Mouse (Mus musculus) cerebellum, adult 18-20 months (tissue): ENCODE results near the gene Ltbp1.

Source experiments
- DNase-seq, 2 experiments: peaks; one replicate each; pipeline ENCODE4 v3.0.0; 2021

The Ltbp1 gene

DNA sequence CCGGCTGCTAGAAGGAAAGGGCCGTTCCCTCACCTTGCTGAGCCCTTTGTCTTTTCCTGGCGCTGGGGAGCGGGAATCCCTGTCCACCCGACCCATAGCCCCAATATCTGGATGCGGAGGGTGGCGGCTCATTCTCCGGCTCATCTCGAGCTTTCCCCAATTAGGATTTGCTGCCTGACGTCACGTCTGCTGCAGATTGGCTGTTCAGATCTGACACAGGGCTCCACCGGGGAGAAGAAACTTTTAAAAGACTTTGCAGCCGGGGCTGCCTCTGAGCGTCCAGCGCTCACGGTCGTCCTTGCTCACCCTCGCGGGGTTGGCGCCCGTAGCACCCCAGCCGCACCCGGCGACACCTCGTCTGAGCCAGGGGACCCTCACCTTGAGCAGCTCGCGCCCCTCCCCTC lies at the start of gene Ltbp1:
TSS of gene Ltbp1 (plus strand) at position 288 of the 404 bp plus-strand sequence.
- peak in 1 of 2 experiments; percentile 5 for DNase-seq

DNA sequence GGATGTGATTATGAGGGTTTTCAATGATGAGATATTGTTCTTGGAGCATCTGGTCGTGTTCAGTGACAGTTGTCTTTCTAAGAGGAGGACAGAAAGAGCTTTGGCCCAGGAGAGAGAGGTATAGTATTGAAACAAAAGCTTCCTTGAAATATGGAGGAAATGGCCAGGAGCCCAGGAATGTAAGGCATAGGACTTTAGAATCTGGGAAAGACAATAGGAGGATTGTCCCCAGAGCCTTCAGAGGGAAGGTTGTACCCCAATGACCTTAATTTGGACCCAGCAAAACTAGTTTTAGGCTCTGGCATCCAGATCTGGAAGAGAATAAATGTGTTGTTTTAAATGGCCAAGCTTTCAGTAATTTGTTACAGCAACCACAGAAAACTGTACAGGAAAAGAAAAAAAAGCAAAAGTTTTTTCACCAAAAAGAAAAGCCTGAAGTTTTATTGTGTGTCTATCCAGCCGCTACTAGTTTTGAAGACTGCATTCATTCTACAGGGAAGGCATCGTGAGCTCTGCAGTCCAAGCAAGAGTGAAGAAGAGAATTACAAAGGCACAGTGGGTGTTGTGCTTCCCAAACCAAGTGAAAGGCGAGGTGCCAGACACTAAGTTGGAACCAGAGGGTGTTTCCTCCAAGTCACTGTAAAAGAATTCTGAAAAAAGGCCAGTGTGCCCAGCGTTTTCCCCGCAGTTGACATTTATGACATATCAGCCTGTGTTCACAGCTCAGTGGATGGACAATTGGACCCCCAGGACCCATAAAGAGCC lies 45.7 kb upstream of the Ltbp1 start:
- no peak for DNase-seq

- DNase-seq, result no peak
These were observed 42.1 kb upstream of the Ltbp1 start for GRCm38 (mm10) chr17:74963222-74963621.

DNA sequence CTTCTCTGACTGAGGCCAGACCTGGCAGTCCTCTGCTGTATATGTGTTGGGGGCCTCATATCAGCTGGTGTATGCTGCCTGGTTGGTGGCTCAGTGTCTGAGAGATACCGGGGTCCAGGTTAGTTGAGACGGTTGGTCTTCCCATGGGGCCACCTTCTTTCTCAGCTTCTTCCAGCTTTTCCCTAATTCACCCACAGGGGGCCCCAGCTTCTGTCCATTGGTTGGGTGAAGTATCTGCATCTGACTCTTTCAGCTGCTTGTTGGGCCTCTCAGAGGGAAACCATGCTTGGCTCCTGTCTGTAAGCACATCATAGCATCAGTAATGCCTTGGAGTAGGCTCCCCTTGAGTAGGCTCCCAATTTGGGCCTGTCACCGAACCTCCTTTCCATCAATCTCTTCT lies 41.5 kb upstream of the Ltbp1 start:
- no peak for DNase-seq

- DNase-seq, result no peak
These were observed 38.0 kb upstream of the Ltbp1 start for GRCm38 (mm10) chr17:74967298-74967848.

DNA sequence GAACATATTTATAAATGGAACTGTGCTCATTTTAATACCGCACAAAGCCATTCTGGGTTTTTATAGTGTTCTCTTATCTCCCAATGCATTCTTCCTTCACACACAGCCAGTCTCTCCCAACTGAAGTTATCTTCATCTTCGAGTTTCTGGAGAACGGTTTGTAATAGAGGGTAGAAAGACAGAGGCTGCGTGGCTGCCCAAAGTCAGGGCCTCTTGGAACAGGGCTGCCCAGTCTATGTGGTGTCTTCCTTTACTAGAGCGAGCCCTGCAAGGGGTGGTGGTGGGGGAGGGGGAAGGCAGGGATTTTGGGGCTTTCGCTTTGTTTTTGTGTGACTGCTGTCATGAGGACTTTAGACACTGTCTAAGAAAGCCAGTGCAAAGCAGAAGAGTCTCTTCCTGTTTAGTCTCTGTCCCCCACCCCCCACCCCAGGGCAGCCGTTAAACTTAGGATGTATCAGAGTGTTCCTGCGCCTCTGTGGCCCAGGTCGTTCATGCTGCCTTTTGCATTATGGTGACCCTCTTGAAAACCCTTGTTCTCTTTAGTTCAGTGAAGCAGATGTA lies 37.1 kb upstream of the Ltbp1 start:
- no peak for DNase-seq

DNA sequence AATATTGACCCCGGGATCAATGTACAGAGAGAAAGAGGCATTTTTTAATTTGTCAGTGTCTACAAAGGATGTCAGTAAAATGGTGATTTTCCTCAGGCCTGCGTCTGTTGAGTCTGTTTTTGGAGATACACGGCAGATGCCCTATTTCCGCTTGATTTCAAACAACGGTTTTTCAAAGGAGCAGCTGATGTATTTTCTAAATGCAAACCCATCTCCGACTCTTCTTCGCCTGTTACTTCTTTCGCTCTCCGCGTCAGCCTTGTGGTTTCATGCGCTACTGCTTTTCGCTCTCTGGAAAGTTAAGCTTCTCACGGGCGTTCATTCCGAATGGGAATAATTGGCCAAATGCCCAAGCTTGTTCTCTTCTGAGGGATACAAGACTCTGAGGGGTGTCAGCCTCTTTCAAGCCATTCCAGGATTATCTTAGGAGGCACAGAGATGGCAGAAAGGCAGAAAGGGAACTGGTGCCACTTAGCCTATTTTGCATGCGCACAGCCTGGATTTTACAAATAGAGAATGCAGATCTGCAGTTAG lies 36.6 kb upstream of the Ltbp1 start:
- DNase-seq, result no peak

DNA sequence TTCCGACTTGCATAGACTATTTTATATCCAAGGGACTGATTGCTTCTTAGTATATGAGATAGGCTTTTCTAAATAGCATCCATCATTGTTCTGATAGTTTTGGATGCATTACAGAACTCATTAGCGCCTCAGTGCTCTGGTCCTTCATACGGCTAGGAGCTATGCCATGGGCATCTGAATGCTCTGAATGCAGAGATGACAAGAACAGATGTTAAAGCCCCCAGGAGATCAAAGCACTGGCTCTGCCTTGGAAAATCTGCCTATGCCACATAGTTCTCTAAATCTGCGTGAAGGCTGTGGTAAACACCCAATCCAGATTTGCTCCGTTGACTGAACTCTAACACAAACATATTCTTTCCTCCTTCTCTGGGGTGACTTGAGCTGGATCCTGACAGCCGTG lies 30.2 kb upstream of the Ltbp1 start:
- no peak for DNase-seq

- no peak for DNase-seq
These were observed 29.0 kb upstream of the Ltbp1 start for GRCm38 (mm10) chr17:74976167-74976985.

DNA sequence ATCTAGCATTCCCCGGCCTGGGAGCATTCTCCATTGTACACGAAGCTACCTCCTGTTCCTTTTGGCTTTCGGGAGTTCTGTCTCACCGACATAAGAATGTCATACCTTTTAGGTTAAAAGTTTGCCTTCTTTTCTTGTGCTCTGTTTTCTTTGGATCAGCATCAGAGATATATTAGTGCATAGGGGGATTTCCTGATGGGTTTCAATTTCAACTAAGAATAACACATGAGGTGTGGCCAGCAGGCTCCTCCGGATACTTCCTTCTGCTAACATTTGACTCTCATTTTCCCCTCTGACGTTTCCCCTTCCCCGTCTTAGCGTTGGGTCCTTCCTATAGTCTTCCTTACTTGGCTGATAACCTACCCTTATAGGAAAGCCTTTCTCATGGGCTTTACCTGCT lies 25.6 kb upstream of the Ltbp1 start:
- no peak for DNase-seq

DNA sequence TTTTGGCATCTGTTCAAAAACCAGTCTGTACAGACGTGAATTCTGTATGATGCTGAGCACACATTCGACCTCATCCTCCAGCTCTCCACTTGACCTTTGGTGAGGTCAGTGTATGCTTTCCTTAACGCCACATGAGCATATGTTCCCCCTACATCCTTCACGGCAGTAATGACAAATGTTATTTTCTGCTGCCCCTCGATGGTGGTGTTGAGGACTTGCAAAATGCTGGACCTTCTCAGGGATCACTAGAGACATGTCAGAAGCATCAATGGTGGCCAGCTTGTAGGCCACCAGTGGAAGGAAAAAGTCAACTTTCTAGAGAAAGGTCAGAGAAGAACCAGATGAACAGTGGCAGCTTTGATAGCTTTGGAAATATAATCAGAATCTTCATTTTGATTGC lies 23.7 kb upstream of the Ltbp1 start:
- no peak for DNase-seq

GRCm38 (mm10) chr17:74982880-74983279 lies 22.5 kb upstream of the Ltbp1 start:
- DNase-seq, result no peak

DNA sequence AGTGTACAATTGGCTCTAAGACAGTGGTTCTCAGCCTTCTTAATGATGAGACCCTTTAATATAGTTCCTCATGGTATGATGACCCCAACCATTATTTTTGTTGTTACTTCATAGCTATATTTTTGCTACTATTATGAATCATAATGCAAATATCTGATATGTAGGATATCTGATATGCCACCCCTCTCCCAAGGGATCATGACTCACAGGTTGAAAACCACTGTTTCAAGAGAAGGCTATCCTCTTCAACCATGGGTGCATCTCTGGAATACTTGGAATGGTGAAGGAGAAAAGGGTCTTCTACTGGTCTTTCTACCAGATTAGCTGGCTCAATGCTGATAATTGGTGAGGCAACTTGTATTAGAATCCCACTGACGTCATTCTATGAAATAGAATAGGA lies 21.3 kb upstream of the Ltbp1 start:
- DNase-seq, result no peak

DNA sequence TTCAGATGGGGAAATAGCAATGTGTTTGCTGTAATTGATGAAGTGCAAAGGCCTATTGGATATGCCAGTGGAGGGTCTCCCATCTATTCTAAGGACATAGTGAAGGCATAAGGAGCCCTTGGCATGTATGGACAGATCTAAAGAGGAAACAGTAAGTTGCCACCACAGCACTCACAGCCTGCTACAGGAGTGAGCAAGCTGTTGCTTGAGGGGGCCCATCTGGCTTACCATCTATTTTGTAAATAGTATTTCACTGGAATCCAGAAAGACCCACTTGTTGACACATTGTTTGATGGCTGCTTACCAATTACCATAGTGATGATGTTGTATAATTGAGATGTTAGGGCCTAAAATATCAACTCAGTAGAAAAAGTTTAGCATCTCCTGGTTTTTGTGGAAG lies 20.7 kb upstream of the Ltbp1 start:
- no peak for DNase-seq

DNA sequence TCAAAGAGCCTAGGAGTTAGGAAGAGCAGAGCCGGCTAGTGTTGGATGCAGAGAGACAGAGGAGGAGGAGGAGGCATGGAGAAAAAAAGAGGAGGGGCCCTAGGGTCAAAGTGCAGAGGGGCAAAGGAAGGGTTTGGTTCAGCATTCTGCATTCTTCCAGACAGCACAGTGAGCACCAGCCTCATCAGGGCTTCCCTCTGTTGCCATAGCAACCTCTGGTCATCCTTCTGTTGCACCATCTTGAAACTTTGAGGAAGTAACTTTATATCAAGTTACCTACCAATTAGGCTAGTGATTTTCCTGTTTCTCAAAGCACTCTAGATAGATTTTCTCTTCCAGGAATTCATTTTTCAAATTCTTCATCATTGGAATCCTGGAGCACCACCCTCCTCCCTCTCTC lies 18.3 kb upstream of the Ltbp1 start:
- no peak for DNase-seq

DNA sequence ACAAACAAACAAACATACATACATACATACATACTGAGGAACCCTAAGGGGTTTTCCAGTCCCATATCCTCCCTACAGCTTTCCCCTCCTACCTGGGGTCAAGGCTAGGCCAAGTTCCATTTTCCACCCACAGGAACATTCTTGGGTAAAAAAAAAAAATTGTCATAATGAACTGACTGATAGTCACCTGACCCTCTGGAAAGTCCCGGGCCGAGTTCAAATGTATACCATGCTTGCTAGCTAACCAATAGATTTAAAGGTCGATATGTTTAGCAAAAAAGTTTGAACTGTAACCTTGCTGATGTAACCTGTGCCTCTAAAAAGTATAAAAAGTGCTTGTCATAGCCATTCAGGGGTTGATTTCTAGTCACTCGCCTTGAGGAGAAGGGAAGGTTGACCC lies 15.7 kb upstream of the Ltbp1 start:
- no peak for DNase-seq

DNA sequence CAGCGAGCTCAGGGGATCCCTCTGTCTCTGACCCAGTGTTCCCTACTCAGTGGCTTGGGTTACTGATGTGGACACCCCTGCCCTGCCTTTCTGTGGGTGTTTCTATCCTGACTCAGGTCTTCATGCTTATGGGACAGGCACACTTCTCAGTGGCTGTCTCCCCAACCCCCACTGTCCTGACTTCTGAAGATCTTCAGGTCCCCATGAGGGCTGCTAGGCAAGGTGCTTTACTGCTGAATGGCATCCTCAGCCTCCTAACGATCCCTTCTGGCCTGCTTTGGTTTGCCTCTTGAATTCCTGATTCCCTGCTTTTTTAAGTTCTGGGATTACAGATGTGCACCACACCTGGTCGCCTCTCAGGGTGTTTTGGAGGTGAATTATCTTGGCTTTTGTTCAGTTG lies 14.8 kb upstream of the Ltbp1 start:
- no peak for DNase-seq

DNA sequence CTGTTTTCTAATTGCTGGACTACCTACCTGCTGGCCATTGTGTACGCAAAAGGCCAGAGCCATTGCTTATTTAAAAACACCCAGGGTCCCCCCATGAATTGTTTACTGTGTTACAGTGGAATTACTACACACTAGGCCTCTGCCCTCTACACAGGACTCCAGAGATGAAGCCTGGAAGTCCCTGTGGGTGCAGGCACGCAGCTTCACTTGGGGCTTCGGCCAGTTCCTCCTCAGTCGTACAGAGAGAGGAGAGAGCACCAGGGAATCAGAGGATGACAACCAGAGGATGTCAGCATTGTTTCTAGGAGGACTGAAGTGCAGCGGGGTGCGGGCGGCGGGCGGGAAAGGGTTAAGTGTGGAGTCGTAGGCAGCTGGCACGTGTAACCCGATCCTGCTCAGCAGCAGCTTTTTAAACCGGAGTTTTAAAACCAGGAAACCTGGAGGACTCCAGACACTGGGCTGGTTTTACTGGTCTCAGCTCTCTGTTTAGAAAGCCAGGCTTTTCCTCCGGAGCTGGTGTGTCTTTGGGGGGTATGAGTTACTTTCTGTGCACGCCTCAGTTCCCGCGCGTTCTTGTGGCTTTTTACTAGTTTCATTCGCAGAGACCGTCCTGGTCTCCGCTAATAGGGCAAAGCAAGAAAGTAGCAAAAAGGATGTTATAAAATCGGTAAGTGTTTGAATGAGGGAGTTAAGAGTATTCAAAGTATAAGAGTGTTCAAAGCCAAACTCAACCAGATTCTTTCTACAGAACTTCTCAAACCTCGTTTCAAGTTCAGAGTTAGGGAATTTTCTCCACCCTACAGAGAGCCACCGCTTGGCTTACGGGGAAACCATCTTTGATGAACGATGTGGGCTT lies 11.4 kb upstream of the Ltbp1 start:
- no peak for DNase-seq

DNA sequence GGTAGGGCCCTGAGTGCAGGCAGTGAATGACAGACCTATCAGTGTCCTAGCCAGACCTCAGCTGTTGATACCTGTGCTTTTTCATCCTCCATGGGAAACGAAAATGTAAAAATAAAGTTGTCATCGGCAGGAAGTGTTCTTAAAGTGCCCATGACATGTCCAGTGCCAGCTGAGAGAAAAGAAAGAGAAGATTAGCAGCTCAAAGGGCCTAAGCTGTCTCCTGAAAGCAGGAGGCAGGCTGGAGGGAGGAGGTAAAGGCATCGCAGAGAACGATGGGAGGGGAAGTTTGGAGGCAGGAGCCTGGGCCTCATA lies 10.8 kb upstream of the Ltbp1 start:
- no peak for DNase-seq

DNA sequence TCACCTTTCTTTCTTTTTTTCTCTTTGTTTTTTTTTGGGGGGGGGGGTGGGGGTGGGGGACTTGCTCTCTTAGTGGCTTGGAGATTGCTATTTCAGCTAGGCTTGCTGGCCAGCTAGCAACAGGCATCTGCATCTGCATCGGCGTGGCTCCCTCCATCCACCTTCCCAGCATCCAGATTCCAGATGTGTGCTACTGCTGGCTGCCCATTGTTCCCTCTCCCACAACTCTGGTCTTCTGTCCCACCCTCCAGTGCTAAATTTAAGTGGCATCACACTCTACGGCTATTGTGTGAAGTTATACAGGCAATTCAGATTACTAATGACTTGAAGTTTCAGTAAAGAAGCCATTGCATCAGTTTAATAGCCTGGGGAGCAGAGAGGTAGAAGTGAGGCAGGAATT lies 10.1 kb upstream of the Ltbp1 start:
- no peak for DNase-seq

DNA sequence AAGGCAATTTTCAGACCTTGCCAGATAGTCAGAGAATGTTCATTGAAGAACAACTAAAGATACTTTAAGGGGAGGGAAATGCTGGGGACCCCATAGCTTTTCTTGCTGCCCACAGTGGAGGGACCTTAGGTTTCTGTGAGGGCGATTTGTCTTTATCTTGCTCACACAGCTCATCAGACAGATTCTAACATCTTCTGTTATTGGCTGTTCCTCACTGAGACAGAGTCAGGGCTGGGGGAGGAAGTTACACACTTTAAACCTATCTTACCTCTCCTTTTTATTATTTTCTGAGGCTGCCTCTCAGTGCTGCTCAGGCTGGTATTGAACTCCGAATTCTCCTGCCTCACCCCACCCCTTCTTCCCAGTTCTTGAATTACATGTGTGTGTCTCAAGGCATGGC lies 5.3 kb upstream of the Ltbp1 start:
- no peak for DNase-seq

GRCm38 (mm10) chr17:75004820-75005219 lies 548 bp upstream of the Ltbp1 start:
- peak; percentile 24 to 46 for DNase-seq
